Mouse (Mus musculus): ENCODE results near the gene Auts2.

Gene Auts2

GRCm38 (mm10) chr5:131679523-131679922, 863.6 kb downstream of the Auts2 start:
- DNase-seq (ENCODE audit: low read depth, low spot score), result no peak

DNA sequence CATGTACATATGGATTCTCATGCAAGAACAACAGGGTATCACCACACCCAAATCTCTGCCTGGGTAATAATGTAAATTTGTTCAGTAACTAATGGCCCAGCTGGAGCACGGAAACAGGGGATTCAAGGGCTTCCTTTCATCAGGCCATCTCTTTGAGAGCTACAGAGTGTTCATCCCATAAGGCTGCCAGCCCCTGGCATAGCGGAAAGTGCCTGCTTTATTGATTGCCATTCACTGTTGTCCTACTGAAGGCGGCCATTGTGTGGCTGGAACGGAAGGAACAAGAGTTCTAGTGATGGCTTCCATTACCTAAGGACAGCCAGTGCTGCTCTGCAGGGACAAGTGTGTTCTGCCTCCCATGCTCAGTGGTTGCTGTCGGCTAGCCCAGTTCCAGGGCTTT, 865.6 kb downstream of the Auts2 start:
- peak; percentile 58 for DNase-seq (ENCODE audit: low read depth, low spot score)

- no peak for DNase-seq (ENCODE audit: low read depth, low spot score)
These were observed 869.4 kb downstream of the Auts2 start for GRCm38 (mm10) chr5:131673696-131674095.

GRCm38 (mm10) chr5:131665068-131665467, 878.1 kb downstream of the Auts2 start:
- no peak for DNase-seq (ENCODE audit: low read depth, low spot score)

GRCm38 (mm10) chr5:131664657-131665056, 878.5 kb downstream of the Auts2 start:
- no peak for DNase-seq (ENCODE audit: low read depth, low spot score)

- DNase-seq (ENCODE audit: low read depth, low spot score), result no peak
These were observed 880.5 kb downstream of the Auts2 start for GRCm38 (mm10) chr5:131662657-131663056.

DNA sequence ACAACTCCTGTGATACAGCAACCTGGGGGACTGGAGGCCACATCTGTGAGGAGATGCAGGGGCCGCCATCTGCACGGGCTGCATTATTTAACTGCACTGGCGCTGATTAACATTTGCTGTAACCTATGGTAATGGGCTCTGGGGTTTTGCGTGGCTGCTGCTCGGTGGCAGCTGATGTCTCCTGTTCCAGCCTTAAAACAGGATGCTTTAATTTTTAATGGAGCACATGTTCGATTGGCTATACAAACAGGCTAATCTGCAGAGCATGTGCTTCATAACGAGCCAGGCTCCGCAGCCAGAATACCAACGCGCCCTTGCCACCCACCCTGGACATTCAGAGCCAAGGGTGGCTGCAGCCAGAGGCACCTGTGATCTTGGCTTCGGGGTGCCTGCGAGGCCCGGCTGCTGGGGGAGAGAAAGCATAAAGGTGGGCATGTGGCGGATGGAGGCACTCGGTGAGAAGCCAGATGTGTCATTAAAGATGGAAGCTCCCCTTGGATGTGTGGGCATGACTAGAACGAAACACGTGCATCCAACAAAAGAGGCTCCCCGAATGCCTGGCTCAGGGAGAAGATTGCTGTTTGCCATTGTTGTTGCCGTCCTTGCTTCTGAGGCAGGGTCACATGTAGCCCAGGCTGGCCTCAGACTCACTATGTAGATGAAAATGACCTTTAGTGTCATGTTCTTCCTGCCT, 884.2 kb downstream of the Auts2 start:
- no peak for DNase-seq (ENCODE audit: low read depth, low spot score)

- no peak for DNase-seq (ENCODE audit: low read depth, low spot score)
These were observed 888.9 kb downstream of the Auts2 start for GRCm38 (mm10) chr5:131654206-131654605.

DNA sequence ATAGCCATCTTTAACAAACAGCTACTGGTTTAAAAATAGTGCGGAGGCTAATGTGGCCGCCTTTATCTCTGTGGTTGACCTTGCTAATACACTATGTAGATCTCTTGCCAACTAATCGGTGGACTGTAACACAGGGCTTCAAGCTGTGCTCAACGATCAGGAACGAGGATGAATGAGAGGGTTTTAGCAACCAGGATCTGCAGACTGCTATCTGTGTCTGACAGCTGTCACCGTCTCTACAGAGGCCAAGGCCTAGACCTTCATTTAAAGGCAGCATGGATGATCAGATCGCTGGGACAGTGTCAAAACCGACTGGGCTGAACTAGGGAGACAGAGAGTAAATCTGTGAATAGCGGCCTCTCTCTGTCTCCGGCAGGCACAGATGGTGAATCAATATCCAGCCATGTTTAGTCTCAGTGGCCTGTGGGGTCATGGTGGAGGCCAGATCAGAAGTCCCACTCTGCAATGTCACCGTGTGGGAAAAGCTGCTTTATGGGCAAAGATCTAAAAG, 892.7 kb downstream of the Auts2 start:
- no peak for DNase-seq (ENCODE audit: low read depth, low spot score)

DNA sequence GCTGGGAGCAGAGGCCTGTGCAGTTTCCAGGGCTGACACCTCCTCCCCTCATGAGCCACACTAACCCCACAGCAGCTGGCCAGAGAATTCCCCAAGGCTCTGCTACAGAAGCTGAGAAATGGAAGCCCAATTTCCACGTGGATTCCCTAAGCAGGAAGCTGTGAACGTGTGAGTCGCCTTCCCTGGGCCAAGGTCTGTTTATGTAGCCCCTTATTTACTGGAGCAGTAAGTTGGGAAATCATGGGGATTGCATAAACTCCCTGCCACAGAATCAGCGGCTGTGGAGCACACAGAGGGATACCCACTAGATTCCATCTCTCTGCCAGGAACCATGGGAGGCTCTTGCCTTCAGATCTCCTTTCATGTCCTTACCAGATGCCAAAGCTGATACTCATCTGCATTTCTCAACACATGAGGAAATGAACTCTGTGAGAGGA, 895.4 kb downstream of the Auts2 start:
- DNase-seq (ENCODE audit: low read depth, low spot score), result no peak

DNA sequence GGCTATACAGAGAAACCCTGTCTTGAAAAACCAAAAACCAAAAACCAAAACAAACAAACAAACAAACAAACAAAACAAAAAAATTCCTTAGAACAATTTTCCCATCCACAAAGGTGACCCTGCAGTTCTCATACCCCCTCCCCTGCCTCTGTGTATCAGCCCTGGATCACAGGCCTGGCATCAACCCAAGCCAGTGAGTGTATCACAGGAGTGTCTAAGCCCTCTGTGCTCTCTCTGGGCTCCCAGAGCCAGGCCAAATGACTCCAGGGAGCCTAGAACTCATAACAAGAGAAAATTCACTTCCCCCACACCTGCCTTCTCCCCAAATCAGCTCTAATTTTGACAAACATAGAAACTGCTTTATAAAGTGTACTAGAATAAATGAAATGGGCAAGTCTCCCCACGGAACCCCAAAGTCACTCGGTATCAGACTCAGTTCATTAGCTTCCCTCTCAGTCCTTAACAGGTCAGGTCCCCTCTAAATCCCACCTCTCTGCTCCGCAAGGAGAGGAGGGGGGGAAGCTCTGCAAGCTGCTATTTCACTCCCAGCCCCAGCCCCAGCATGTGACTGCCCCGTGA, 896.0 kb downstream of the Auts2 start:
- DNase-seq (ENCODE audit: low read depth, low spot score), result no peak

GRCm38 (mm10) chr5:131646192-131646775, 896.9 kb downstream of the Auts2 start:
- DNase-seq (ENCODE audit: low read depth, low spot score), result no peak

GRCm38 (mm10) chr5:131645341-131646191, 897.6 kb downstream of the Auts2 start:
- no peak for DNase-seq (ENCODE audit: low read depth, low spot score)

GRCm38 (mm10) chr5:131644331-131644730, 898.8 kb downstream of the Auts2 start:
- DNase-seq (ENCODE audit: low read depth, low spot score), result no peak

DNA sequence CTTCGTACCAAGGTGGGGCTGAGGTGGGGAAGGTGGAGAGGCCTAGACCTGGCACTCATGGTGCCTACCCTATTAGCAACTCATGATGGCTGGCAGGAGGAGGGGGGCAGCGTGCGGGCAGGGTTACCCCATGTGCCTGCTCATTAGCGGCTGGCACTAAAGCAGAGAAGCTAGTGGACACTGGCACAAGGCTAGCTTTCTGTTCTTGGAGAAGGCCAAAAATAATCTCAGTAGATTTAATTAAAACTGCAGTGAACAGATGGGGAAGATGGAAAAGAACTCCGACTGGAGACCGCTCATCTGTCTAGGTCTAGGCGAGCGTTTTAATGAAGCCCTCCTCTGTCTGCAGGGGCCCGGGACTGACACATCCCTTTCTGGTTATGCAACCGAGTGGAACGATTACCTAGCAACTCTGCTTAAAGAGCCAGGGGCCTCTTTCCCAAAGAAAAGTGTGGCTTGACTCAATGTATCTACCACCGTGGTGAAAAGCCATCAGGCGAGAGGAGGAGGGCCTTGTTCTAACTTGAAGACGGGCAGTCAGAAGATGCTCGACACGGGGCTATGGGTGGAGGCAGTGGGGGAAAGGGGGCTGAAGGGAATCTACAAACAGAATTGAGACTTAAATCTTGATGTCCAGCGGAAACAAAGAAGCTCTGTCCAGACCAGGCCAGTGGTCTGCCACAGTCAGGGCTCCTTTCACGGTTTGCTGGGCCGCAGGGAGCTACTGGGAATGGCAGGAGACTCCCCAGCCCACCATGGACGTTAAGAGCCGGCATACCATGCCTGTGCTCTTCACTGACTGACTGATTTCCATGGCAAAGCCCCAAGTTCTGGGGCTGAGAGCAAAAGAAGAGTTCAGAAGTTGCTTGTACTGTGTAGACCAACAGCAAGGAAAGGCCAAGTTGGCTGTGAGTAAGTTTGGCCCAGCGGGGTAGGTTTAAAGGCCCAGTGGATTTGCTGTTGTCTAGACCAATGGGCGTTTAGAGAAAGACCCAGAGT, 899.7 kb downstream of the Auts2 start:
- DNase-seq (ENCODE audit: low read depth, low spot score), result peak; percentile 75

GRCm38 (mm10) chr5:131642752-131643151, 900.4 kb downstream of the Auts2 start:
- DNase-seq (ENCODE audit: low read depth, low spot score), result no peak

GRCm38 (mm10) chr5:131636431-131636830, 906.7 kb downstream of the Auts2 start:
- no peak for DNase-seq (ENCODE audit: low read depth, low spot score)

GRCm38 (mm10) chr5:131634731-131635130, 908.4 kb downstream of the Auts2 start:
- no peak for DNase-seq (ENCODE audit: low read depth, low spot score)

DNA sequence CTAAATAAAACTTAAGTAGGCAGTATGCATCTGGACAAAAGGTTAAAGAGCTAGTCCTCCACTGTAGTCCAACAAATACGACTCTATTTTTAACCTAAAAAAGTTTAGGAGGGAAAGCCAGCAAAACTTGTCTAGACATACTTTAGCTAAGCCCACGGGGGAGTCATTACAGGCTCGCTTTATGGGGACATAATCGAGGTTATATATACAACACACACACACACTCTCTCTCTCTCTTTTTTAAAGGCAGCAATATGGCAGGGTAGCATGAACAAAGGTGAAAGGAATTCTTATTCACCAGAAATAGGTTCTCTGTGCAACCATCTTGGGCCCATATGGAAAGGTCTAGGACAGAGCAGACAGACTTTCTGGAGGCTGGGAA, 911.2 kb downstream of the Auts2 start:
- no peak for DNase-seq (ENCODE audit: low read depth, low spot score)
